Mouse (Mus musculus) megakaryocyte, embryonic 14.5 days (primary cell): Measurements from ENCODE around the gene Hnrnpr.

Experiments used
- FLI1 ChIP-seq: IDR thresholded peaks from 2 replicates; pipeline ENCODE4 v1.6.1; 2012; ENCODE audit warnings: low read length, inconsistent platforms, mixed read lengths
- GATA1 ChIP-seq: IDR thresholded peaks from 3 replicates; pipeline ENCODE4 v1.6.1; 2012; ENCODE audit warnings: mixed read lengths, low read length, inconsistent platforms, borderline replicate concordance

DNA sequence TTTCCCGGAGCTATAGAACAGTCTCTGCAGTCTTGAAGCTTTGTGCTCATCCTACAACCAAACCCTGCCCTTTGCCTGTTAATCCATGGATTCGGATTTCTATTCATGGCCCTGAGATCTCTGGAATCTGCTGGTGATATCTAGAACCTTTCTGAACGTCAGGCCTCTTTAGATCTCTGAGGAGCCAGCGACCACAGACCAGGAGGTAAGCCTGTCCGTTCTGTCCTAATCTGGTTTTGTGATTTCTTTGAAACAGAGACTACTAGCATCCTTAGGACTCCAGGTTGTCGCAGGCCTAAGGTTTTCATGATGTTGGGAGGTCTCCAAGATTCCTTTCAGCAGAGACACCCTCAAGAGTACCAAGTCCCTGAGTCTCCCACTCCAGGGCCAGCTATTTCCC lies 25.9 kb upstream of the Hnrnpr start:
- TF ChIP-seq GATA1 (no peak), FLI1 (no peak)
